Mouse (Mus musculus): ENCODE data around the gene Aox2. TPM values are rescaled to one million over a fixed set of nuclear protein-coding genes. Genes with fewer than 3 reads are reported as not detected.

Aox2 gene
- total and polyA plus RNA-seq, 3 experiments, result 0.04 to 0.08 TPM; not detected in 1

GRCm38 (mm10) chr1:58423371-58424248 is 145.5 kb downstream of the Aox2 start, which contains the start of gene Clk1:
Gene Clk1 (minus strand): TSS chr1:58424066.
- H3K4me3 ChIP-seq (ENCODE audit: control insufficient read depth in 1 of 2, insufficient read depth in 1 of 2, low read depth in 2 of 2, low read length in 2 of 2), result peak within 1 kb of the TSS; percentile 90 to 95
- H3K4me1 ChIP-seq (ENCODE audit: control insufficient read depth in 1 of 2, insufficient read depth in 2 of 2, low read length in 2 of 2), result peaks cover 0 to 5% of the 10 kb centered on the region in 2 experiments; a peak in 1 of 4 replicates
- DNase-seq (ENCODE audit: low read depth, low spot score), result peak; percentile 95
- peak within 1 kb of the TSS; percentile 93 for H3K27ac ChIP-seq (ENCODE audit: control insufficient read depth, low read depth, low read length)
- H3K9ac ChIP-seq (ENCODE audit: control insufficient read depth, low read depth, low read length, poor library complexity, severe bottlenecking), result peak within 1 kb of the TSS; percentile 96
- no peaks in the 10 kb centered on the region for H3K27me3 ChIP-seq (ENCODE audit: control insufficient read depth in 1 of 2, insufficient read depth in 2 of 2, low read length in 2 of 2)
- H3K9me3 ChIP-seq (replicated peaks; ENCODE audit: insufficient read depth, low read length), result no peaks in the 10 kb centered on the region
- H3K79me2 ChIP-seq (ENCODE audit: control insufficient read depth, insufficient read depth, low read length, poor library complexity), result peaks cover 32% of the 10 kb centered on the region
- H3K36me3 ChIP-seq (ENCODE audit: control insufficient read depth in 1 of 2, insufficient read depth in 2 of 2, low read length in 2 of 2), result peaks cover 19 to 22% of the 10 kb centered on the region in 2 experiments
- TF ChIP-seq MAZ (IDR thresholded peaks at IDR 0.05; ENCODE audit: low read depth, low read length) (0 out of 2 replicates have a peak, but pooled peaks have one; percentile 15), MAFK (IDR thresholded peaks at IDR 0.05; ENCODE audit: borderline replicate concordance, low read depth, low read length) (no peak), MYC (IDR thresholded peaks at IDR 0.05; ENCODE audit: low read depth, low read length) (no peak), ZNF384 (IDR thresholded peaks at IDR 0.05; ENCODE audit: low read depth, low read length) (no peak), JUND (IDR thresholded peaks at IDR 0.05; ENCODE audit: low read depth, low read length) (no peak), SIN3A (IDR thresholded peaks at IDR 0.05; ENCODE audit: low read length) (peak; percentile 49), SMC3 (IDR thresholded peaks at IDR 0.05; ENCODE audit: low read depth, low read length) (no peak), BHLHE40 (IDR thresholded peaks at IDR 0.05; ENCODE audit: borderline replicate concordance, low read depth, low read length) (no peak), ZMIZ1 (IDR thresholded peaks at IDR 0.05; ENCODE audit: low read depth, low read length) (peak; percentile 97), USF1 (IDR thresholded peaks at IDR 0.05; ENCODE audit: low read depth, low read length) (no peak), POLR2AphosphoS5 (IDR thresholded peaks at IDR 0.05; ENCODE audit: borderline replicate concordance, low read depth, low read length) (peak; percentile 92; the same call in 1 of the 2 replicates), CTCF (IDR thresholded peaks at IDR 0.05 in 2 of 3, conservative IDR thresholded peaks at IDR 0.05 in 1 of 3; ENCODE audit: control insufficient read depth in 1 of 3, insufficient read depth in 1 of 3, low read depth in 2 of 3, low read length in 3 of 3, poor library complexity in 1 of 3, severe bottlenecking in 1 of 3) (no peak), RCOR1 (IDR thresholded peaks at IDR 0.05; ENCODE audit: low read depth, low read length) (0 out of 2 replicates have a peak, but pooled peaks have one; percentile 13), MXI1 (IDR thresholded peaks at IDR 0.05; ENCODE audit: low read depth, low read length) (peak; percentile 33; the same call in 1 of the 2 replicates), ZC3H11A (IDR thresholded peaks at IDR 0.05; ENCODE audit: low read depth, low read length) (0 out of 2 replicates have a peak, but pooled peaks have one; percentile 13), MYB (IDR thresholded peaks at IDR 0.05; ENCODE audit: low read depth, low read length) (no peak), E2F4 (IDR thresholded peaks at IDR 0.05; ENCODE audit: borderline replicate concordance, low read depth, low read length) (0 out of 2 replicates have a peak, but pooled peaks have one; percentile 40), NRF1 (IDR thresholded peaks at IDR 0.05; ENCODE audit: insufficient read depth, low read depth, low read length, poor library complexity, severe bottlenecking) (peak; percentile 92), KAT2A (conservative IDR thresholded peaks at IDR 0.05; ENCODE audit: low read depth, low read length) (no peak; the same call in 1 of the 2 replicates), CHD2 (IDR thresholded peaks at IDR 0.05; ENCODE audit: low read length) (no peak), UBTF (IDR thresholded peaks at IDR 0.05; ENCODE audit: borderline replicate concordance, insufficient read depth, low read depth, low read length) (no peak), GATA1 (IDR thresholded peaks at IDR 0.05; ENCODE audit: low read depth, low read length) (no peak), ELF1 (IDR thresholded peaks at IDR 0.05; ENCODE audit: low read depth, low read length) (no peak; the same call in 1 of the 2 replicates), MAX (IDR thresholded peaks at IDR 0.05; ENCODE audit: low read length) (no peak), EP300 (IDR thresholded peaks at IDR 0.05; ENCODE audit: low read depth in 1 of 2, low read length in 2 of 2) (no peak), NELFE (IDR thresholded peaks at IDR 0.05; ENCODE audit: low read depth, low read length) (peak; percentile 94), TBP (IDR thresholded peaks at IDR 0.05; ENCODE audit: low read depth, low read length) (peak; percentile 95), ZKSCAN1 (IDR thresholded peaks at IDR 0.05; ENCODE audit: low read depth, low read length) (no peak), HCFC1 (IDR thresholded peaks at IDR 0.05; ENCODE audit: low read depth, low read length) (peak; percentile 67), USF2 (IDR thresholded peaks at IDR 0.05; ENCODE audit: borderline replicate concordance in 1 of 2, insufficient read depth in 1 of 2, low read depth in 1 of 2, low read length in 2 of 2) (no peak), CHD1 (IDR thresholded peaks at IDR 0.05; ENCODE audit: low read depth, low read length) (no peak), GABPA (IDR thresholded peaks at IDR 0.05; ENCODE audit: low read depth, low read length) (no peak), ETS1 (IDR thresholded peaks at IDR 0.05; ENCODE audit: low read depth, low read length) (peak; percentile 54; the same call in 1 of the 2 replicates), POLR2A (IDR thresholded peaks at IDR 0.05; ENCODE audit: control insufficient read depth in 1 of 2, insufficient read depth in 1 of 2, low read depth in 1 of 2, low read length in 2 of 2, poor library complexity in 1 of 2) (peak; percentile 83 to 97), TAL1 (IDR thresholded peaks at IDR 0.05; ENCODE audit: low read length) (no peak)

Measured in MEL (cell line).